Mouse (Mus musculus) CD8-positive naive resting alpha-beta T cell, adult 2 months (primary cell): Measurements from ENCODE around the gene Tpcn2.

ENCODE experiments used
- DNase-seq, 2 experiments: peaks; one replicate each; pipeline ENCODE4 v3.0.0; 2022; ENCODE audit warnings: low read depth in 2 of 2, low spot score in 2 of 2

The Tpcn2 gene

DNA sequence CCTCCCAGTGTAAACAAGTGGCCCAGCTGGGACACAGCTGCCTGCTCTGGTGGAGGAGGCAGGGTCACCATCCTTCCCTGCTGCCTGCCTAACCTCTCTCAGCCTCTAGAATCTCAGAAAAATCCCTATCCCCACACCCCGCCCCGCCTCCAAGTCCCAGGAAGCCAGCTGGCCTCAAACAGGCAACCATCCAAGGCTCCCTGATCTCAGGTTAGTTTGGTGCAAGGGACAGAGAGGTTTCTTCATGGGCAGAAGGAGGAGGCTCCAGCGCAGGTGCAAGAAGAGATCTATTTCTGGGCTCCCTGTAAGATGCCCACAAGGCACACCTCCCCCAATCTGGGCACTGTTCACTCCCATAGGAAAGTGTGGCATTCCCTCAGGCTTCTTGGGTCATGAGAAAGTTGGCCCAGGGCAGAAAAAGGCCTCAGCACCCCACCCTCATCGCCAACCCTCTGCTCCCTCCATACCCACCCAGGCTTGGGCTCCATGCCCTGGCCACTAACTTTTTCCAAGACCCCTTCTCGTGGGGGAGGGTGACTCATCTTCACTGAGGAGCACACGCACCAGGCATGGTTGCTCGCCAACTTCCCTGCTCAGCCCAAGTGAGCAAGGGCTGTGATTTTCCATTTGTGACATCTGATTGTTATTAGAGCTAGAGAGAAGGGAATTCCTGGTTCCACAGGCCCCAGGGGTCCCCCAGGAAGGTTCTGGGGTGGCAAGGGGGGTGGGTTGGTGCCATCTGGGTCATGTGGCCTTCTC is 15.9 kb upstream of the Tpcn2 start:
- no peak for DNase-seq

GRCm38 (mm10) chr7:145298666-145299490 is 15.1 kb upstream of the Tpcn2 start:
- DNase-seq = no peak

DNA sequence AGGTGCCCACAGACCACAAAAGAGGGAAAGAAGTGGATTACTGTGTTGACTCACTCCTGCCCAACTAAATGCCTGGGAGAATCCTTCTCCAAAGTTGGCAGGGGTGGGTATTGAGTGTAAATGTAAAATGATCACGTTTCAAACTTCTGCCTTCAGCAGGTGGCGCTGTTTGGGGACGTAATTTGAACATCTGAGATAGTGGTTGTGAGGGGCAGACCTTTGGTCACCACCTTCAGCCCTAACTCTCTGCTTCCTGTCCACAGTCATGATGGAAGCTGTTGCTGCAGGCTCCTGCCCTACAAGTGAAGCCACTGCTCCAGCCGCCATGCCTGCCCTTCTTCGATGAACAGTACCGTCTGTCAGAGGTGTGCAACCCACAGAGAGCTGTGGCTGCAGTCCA is 10.0 kb upstream of the Tpcn2 start:
- DNase-seq = no peak

- DNase-seq = no peak
These were observed 8.9 kb upstream of the Tpcn2 start for GRCm38 (mm10) chr7:145292726-145293125.

GRCm38 (mm10) chr7:145291847-145292246 is 8.0 kb upstream of the Tpcn2 start:
- DNase-seq = no peak

DNA sequence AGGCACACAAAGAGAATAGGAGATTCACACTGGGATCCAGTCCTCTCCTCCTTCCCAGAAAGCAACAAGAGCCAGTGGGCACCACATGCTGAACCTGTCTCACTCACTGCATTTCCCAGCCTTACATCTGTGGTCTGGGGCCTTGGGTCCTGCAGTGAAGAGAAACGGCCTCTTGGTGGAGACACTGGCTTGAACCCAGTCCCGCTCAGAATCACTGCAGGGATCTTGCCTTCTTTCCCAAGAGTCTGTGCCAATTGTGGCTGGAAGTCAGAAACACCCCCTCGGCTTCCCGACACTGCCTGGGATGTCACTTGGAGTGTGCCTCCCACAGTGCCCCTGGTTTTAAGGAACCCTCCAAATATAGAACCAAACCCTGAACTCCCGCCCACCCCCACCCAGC is 5.5 kb upstream of the Tpcn2 start:
- DNase-seq = no peak

GRCm38 (mm10) chr7:145287410-145287809 is 3.6 kb upstream of the Tpcn2 start:
- DNase-seq = no peak

GRCm38 (mm10) chr7:145285476-145285875 is 1.7 kb upstream of the Tpcn2 start:
- DNase-seq = no peak

DNA sequence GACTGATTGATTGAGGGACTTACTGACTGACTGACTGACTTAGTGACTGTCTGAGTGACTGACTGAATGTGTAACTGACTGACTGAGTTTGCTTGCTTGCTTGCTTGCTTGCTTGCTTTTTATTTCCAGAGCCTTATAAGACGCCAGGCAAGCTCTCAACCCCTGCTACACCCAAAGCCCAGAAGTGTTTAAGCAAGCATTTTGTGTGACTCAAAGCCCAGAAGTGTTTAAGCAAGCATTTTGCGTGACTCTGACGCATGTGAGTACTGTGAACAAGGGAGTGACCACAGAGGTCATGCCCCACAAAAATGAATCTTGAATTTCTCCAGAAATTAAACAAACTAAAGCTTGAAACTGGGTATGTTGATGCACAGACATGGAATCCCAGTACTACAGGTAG is 482 bp upstream of the Tpcn2 start:
- DNase-seq = no peak

DNA sequence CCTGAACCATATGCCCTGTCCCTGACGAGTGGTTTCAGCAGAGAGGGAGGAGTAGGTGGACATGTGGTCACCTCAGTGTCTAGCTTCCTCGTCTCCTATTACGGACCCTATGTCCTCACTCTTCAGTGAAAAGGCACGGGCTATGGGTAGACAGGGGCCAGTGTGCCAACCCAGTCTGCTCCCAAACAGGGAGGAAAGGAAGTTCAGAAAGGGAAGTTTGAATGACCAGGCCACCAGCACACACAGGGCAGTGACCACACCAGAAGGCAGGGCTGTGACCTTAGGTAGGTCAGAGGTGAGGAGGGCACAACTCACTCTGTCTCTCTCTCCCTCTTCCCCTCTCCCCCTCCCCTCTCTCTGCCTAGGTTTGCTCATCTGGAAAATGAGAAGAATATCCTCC is 770 bp downstream of the Tpcn2 start:
- no peak for DNase-seq

GRCm38 (mm10) chr7:145281396-145281795 is 2.4 kb downstream of the Tpcn2 start:
- DNase-seq = no peak

GRCm38 (mm10) chr7:145275488-145275887 is 8.3 kb downstream of the Tpcn2 start:
- DNase-seq = no peak

DNA sequence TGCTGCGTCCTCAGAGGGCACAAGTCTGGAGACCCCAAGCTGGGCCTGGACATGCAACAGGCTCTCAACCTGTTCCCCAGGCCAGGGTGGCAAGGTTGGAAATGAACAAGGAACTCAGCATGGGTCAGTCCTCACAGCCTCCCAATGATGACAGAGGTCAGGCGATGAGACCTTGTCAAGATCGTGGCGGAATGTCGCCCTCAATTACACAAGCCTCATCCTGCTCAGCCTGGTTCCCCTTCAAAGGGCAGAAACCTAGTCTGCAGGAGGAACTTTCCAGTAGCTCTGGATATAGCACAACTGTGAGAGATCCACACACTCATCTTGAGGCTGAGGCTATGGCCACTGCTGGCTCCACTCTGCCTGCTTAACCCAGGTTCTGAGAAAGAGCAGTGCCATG is 12.9 kb downstream of the Tpcn2 start:
- no peak for DNase-seq

GRCm38 (mm10) chr7:145268890-145269289 is 14.9 kb downstream of the Tpcn2 start:
- DNase-seq = no peak

DNA sequence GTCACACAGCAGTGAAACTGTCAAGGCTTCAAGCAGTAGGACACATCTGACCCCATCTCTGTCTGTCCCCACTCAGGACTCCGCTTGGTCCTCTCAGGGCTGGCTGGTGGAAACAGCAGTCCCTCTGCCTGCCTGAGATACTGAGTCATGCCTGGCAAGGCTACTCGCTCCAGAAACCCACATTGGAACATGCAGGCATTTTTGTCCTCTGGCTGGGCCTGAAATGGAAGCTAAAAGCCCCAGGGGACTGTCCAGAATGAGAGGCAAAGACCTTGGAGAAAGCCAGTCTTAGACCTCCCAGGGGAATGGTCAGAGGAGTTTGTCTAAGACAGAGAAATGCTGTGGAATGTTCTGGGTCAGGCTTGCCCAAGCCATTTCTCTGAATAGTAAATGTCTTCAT is 17.8 kb downstream of the Tpcn2 start:
- no peak for DNase-seq

DNA sequence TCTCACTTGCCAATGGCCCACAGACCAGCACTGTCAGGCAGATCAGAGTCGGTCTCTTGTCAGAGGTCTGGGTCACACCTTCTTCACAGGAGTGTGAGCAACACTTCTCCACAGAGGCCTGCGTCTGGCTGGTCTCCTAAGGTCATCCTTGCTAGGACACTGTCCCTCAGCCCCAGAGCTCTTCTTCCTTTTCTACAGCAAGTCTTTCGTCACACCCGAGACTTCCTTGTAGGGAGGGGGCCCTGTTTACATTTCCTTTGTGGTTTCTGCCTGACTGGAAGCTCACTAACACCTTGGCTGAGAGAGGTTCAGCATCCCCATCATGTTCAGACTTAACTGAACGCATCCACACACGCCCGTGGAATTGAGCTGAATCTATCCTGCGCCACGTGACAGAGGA is 19.6 kb downstream of the Tpcn2 start:
- no peak for DNase-seq

- DNase-seq = no peak
These were observed 27.7 kb downstream of the Tpcn2 start for GRCm38 (mm10) chr7:145256092-145256491.

DNA sequence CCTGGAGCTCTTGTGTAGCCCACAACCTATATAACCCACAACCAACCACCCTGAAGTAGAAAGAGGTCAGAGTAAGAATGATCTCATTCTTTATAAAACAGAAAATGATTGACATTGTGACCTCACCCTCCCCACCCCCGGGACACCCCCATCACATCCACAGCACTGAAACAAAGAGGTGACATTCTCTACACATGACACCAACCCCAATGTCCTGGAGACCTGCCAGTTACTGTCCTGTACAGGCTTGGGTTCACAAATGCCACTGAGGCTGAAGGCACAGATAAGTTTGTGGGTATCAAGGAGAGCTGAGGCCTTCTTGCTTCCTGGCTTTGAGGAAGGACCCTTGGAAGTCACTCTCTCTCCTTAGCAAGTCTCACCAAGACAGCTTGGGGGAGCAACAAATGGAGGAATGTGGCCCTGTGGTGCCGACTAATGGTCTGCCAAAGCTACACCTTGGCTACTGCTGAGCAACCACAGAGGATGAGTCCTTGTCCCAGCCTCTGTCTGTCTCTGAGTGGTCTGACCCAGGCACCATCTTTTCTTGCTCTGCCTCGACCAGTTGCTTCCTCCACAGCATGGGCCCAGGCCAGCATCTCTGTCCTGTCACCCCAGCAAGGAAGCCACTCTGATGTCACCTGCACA is 29.7 kb downstream of the Tpcn2 start:
- DNase-seq = no peak

- DNase-seq = peak; percentile 7 to 12
These were observed 30.9 kb downstream of the Tpcn2 start for GRCm38 (mm10) chr7:145252715-145253476.

- no peak for DNase-seq
These were observed 33.6 kb downstream of the Tpcn2 start for GRCm38 (mm10) chr7:145250225-145250624.

DNA sequence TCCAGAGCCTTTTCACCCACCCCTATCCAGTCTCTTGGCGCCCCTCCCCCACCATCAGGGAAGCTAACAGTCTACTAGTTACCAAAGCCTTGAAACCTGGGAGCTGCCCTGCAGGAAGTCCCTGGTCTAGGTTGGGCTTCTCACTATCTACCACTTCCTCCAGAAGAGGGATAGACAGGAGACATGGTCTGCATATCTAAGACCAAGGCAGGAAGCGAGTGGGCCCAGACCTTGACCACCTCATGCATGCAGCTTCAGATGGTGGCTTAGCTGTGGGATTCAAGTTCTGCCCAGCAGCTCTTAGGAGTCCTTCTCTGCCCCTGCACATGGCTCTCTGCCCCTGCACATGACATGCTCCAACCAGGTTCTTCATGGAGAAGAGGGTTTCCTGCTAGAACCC is 34.9 kb downstream of the Tpcn2 start:
- DNase-seq = no peak
